Mouse (Mus musculus) lung, postnatal 25 days (tissue): ENCODE measurements around the gene Rnf181.

ENCODE experiments used
- DNase-seq: peaks from one replicate; pipeline ENCODE4 v3.0.0; 2022; ENCODE audit warnings: low spot score

Rnf181 gene

GRCm38 (mm10) chr6:72359891-72360598 is 6.7 kb downstream of the Rnf181 start:
- DNase-seq = no peak

GRCm38 (mm10) chr6:72359343-72359742 is 7.4 kb downstream of the Rnf181 start:
- DNase-seq = no peak

GRCm38 (mm10) chr6:72358086-72358764 is 8.5 kb downstream of the Rnf181 start:
- no peak for DNase-seq

GRCm38 (mm10) chr6:72357164-72358079 is 9.3 kb downstream of the Rnf181 start:
- DNase-seq = no peak

- no peak for DNase-seq
Measured at GRCm38 (mm10) chr6:72356001-72356532, 10.7 kb downstream of the Rnf181 start.

- peak; percentile 86 for DNase-seq
Measured at GRCm38 (mm10) chr6:72355066-72355911, 11.5 kb downstream of the Rnf181 start, which contains the start of gene Tmem150a. Gene Tmem150a (plus strand): TSS chr6:72355447.

GRCm38 (mm10) chr6:72354025-72354424 is 12.7 kb downstream of the Rnf181 start:
- no peak for DNase-seq

GRCm38 (mm10) chr6:72352636-72353405 is 13.9 kb downstream of the Rnf181 start:
- DNase-seq = peak; percentile 67

- DNase-seq = no peak
Measured at GRCm38 (mm10) chr6:72350214-72350613, 16.5 kb downstream of the Rnf181 start.

- no peak for DNase-seq
Measured at GRCm38 (mm10) chr6:72348411-72348810, 18.3 kb downstream of the Rnf181 start.

- DNase-seq = peak; percentile 80
Measured at GRCm38 (mm10) chr6:72347166-72347941, 19.4 kb downstream of the Rnf181 start, which contains the start of gene 0610030E20Rik. Gene 0610030E20Rik (plus strand): TSS chr6:72347317.

- no peak for DNase-seq
Measured at GRCm38 (mm10) chr6:72346261-72346660, 20.5 kb downstream of the Rnf181 start.

- no peak for DNase-seq
Measured at GRCm38 (mm10) chr6:72345633-72346032, 21.1 kb downstream of the Rnf181 start.

- peak; percentile 95 for DNase-seq
Measured at GRCm38 (mm10) chr6:72345074-72345567, 21.6 kb downstream of the Rnf181 start, which contains the start of gene Usp39. Gene Usp39 (minus strand): TSS chr6:72345184.

- DNase-seq = no peak
Measured at GRCm38 (mm10) chr6:72344396-72345073, 22.2 kb downstream of the Rnf181 start.

- no peak for DNase-seq
Measured at GRCm38 (mm10) chr6:72340481-72340880, 26.3 kb downstream of the Rnf181 start.

- DNase-seq = no peak
Measured at GRCm38 (mm10) chr6:72333111-72333510, 33.6 kb downstream of the Rnf181 start.

- no peak for DNase-seq
Measured at GRCm38 (mm10) chr6:72330133-72330532, 36.6 kb downstream of the Rnf181 start.

- DNase-seq = no peak
Measured at GRCm38 (mm10) chr6:72329019-72329418, 37.7 kb downstream of the Rnf181 start.
